Mouse (Mus musculus) spleen, adult 2 months (tissue): ENCODE measurements around the gene Il18r1.

Source experiments
- CTCF ChIP-seq: fragments of 200-500 bp; IDR thresholded peaks from 2 replicates; pipeline ENCODE4 v1.5.1; 2011; ENCODE audit warnings: mild to moderate bottlenecking, inconsistent platforms; ENCODE audit not compliant: insufficient read depth, insufficient read length, insufficient replicate concordance; ENCODE audit errors: extremely low read depth
- POLR2A ChIP-seq: fragments of 200-500 bp; IDR thresholded peaks from 2 replicates; pipeline ENCODE4 v1.6.1; 2011; ENCODE audit warnings: low read depth, low read length, inconsistent platforms

DNA sequence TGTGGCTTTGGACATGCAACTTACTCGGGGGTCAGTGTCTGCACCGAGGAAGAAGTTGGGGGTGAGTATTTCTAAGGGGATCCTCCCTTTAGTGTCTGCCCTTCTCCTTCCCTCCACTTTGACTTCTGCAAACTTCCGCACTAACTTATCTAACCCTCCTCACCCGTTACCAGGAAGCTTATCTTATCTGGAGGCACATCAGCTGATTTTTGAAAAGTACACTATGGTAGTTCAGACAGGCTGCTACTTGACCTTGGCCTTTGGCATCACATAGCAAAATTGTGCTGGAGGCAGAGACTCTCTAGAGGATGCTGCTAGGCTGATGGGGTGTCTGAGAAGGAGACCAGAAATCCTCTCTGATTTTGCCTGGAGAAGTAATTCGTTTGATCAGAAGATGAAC lies 46.8 kb upstream of the Il18r1 start:
- no peak for TF ChIP-seq CTCF
- no peak for TF ChIP-seq POLR2A
